Mouse (Mus musculus): ENCODE data around the gene Pnmal2. TPM values are rescaled to one million over a fixed set of nuclear protein-coding genes. Genes with fewer than 3 reads are reported as not detected.
"Not testable (repeated sequence)": the region's sequence is repeated elsewhere in the genome, so short reads cannot be mapped to it uniquely, and the experiment has no call there.

Gene Pnmal2
- polyA plus RNA-seq, 1 experiment from 2014 or later = not detected

DNA sequence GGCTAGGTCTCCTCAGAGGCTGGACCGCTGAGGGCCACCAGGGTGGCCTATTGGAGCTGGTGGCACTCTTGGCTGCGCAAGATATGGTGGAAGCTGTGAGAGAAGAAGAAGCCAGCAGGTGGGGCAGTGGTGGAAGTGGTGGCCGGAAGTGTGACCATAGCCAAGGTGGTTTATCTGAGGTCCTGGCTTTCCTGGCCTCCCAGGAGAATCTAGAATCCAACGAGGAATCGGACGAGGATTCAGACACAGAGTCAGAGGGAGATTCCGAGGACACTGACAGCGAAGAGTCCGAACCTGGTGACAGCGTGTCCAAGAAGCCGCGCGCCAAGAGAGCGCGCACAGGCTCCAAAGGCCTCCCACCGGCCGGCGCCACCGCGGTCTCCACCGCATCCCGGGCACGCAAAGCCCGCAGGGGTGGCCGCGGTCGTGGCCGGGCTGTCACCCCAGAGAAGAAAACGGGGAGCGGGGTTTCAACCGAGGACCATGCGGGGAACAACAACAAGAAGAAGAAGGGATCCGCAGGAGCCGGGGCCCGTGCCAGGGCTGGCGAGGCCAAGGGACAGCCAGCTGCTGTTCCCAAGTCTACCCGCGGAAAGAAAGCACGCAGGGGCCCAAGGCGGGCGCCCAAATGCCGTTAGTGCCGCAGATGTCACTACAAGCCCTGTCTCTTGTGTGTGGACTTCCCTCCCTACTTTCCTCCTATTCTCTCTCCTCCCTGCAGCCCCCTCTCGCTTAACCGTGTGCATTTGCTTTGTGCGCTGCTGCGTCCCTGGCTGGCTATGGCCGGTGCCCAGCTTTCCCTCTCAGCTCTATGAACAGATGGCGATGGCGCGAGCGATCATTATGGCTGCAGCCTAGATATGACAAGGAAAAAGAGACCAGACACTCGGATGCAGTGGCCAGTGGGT, 2.2 kb downstream of the Pnmal2 start:
- H3K27ac ChIP-seq = no peak overlapping the region
- H3K4me3 ChIP-seq (ENCODE audit: inconsistent target) = no peak overlapping the region
- H3K36me3 ChIP-seq (ENCODE audit: inconsistent target) = no peaks in the 10 kb centered on the region
- 5% methylated on average over 53 of the region's 53 CpGs for WGBS (ENCODE audit: missing documents)
- H3K79me2 ChIP-seq (ENCODE audit: inconsistent target) = no peaks in the 10 kb centered on the region

DNA sequence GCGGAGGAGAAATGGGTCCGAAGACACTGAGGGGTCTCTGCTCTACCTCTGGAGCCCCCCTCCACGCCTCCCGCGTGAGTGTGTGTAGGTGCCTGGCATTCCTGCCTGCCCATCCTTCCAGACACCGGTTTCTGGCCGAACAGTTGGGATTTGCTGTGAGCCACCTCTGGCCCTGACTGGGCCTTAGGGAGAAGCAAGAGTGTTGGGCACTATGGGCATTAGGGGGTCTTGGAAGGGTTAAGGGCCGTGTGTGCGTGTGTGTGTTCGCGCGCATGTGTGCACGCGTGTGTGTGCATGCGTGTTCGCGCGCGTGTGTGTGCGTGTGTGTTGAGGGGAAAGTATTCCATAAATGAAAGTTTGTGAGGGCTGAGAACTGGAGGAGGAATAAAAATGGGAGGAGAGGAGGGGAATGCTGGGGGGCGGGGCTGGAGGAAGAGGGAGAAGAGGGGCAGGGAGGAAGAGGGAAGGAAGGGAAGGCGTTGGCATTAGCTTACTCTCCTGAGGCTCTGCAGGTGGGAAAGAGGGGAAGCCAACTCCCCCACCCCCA, 2.9 kb downstream of the Pnmal2 start:
- no peak overlapping the region for H3K27ac ChIP-seq
- H3K4me3 ChIP-seq (ENCODE audit: inconsistent target) = no peak overlapping the region
- no peaks in the 10 kb centered on the region for H3K36me3 ChIP-seq (ENCODE audit: inconsistent target)
- no peaks in the 10 kb centered on the region for H3K79me2 ChIP-seq (ENCODE audit: inconsistent target)
- 14% methylated on average over 21 of the region's 22 CpGs for WGBS (ENCODE audit: missing documents)

DNA sequence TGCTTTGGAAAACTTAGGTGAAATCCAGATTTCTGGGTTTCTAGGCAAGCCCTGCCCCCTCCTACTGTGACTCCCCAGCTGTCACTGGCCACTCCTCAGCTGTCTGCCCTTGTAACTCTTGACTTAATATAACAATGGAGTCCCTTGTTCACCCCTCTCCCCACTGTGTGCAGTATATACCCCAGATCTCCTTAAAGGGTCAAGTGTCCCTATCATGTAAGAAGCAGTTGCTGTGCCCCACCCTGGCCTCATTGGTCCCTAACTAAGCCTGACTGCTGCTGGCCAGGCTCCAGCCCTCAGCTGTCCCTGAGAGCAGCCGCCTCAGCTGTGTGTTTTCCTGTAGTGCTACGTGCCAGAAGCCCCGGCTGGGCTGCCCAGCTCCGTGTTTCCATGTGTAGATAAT, 3.5 kb downstream of the Pnmal2 start:
- WGBS (ENCODE audit: missing documents) = 4% methylated on average over 4 of the region's 4 CpGs

DNA sequence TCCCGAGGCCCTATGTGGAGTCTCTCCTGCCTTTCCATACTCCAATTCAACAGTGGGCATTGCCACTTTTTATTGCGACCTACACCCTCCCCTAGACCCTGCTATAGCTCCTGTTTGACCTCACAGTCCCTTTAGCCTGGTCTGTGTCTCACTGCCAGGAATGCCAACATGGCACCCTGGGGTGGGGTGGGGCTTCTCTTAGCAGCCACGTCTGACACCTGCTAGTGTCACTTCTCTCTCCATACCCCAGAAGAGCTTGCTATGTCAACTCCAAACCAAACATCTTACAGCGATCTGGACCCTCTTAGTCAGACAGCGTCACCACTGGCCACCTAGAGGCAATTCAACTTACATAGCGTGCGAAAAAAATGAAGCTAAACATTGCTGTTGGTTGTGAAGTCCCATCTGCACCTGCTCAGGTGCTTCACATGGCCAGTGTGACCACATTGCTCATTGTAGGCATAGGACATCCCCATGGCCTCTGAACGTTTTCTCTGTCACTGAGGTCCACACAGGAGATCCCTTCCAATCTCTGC, 4.5 kb downstream of the Pnmal2 start:
- H3K27ac ChIP-seq = no peak overlapping the region
- no peak overlapping the region for H3K4me3 ChIP-seq (ENCODE audit: inconsistent target)
- no peaks in the 10 kb centered on the region for H3K79me2 ChIP-seq (ENCODE audit: inconsistent target)
- H3K36me3 ChIP-seq (ENCODE audit: inconsistent target) = no peaks in the 10 kb centered on the region
- WGBS (ENCODE audit: missing documents) = 83% methylated on average over 8 of the region's 8 CpGs

More for the DNA sequence above, 3.5 kb downstream of the Pnmal2 start:
- Histone ChIP-seq H3K79me2 (ENCODE audit: inconsistent target) (no peaks in the 10 kb centered on the region), H3K27ac (no peak overlapping the region), H3K36me3 (ENCODE audit: inconsistent target) (no peaks in the 10 kb centered on the region), H3K4me3 (ENCODE audit: inconsistent target) (no peak overlapping the region)

DNA sequence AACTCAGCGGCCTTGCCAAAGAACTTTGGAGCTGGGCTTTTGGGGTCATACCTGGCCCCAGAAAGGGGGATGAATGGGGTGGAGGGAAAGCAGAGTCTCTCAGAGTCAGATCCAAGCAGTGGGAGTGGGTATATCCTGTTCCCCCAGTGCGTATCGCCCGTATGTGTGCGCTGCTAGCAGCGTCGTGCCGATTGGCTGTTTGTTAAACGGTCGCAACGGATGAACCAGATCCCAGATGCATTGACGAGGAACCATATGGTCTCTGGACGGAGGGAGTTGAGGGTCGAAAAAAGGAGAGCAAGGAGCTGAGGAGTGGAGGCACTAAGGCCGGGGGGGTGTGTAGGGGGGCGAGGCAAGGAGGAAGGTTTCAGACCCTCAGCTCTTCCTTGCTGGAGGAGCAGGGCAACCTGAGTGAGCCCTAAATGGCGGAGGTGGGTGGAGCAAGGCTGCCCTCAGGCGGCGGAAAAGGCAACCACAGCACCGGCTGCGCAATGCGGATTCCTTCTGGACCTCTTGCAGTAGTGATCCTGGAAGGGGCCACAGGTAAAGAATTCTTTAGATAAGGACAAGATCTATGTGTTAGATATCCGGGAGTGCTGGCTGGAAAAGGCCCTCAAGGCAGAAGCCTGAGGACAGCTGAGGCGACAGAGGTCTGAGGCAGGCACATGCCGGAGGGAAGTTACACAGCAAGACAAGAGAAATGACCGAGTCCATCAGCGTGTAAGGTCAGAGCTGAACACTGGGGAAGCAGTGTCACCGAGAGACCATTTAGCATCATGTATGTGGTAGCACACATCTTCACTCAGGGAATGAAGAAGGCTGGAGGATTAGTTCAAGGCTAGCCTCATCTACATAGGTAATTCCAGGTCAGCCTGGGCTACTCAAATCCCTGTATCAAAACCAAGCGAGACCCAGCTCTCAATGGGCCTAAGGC, 5.7 kb downstream of the Pnmal2 start:
- no peaks in the 10 kb centered on the region for H3K79me2 ChIP-seq (ENCODE audit: inconsistent target)
- no peak overlapping the region for H3K27ac ChIP-seq
- H3K4me3 ChIP-seq (ENCODE audit: inconsistent target) = no peak overlapping the region
- no peaks in the 10 kb centered on the region for H3K36me3 ChIP-seq (ENCODE audit: inconsistent target)
- WGBS (ENCODE audit: missing documents) = 10% methylated on average over 29 of the region's 29 CpGs

DNA sequence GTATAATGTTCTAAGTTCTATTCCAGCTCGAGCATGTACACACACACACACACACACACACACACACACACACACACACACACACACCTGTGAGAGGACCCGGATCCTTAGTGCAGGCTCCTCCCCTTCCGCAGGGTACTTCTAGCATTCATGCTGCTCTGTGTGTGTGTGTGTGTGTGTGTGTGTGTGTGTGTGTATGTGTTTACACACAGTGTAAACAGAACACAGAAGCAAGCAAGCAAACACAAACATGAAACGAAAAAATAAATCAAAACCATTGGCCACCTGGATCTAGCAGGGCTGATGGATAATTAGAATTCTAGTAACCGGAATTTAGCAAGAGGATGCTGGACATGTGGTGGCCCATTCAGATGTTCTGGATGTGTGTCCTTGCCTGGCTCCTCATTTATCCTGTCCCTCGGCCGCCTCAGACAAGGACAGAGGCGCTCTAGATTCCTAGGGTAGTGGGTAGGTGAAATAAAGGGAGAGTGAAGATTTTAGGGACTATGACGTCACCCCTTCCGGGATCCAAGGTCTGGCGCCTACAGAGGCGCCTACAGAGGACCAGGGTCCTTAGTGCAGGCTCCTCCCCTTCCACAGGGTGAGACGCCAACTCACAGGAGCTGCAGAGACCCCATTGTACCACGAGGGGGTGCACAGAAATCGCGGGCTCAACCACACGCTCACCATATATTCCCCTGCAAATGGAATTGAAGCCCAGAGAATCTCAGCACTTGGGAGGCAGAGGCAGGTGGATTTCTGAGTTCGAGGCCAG, 6.6 kb downstream of the Pnmal2 start:
- Histone ChIP-seq H3K4me3 (ENCODE audit: inconsistent target) (no peak overlapping the region), H3K36me3 (ENCODE audit: inconsistent target) (no peaks in the 10 kb centered on the region), H3K27ac (no peak overlapping the region), H3K79me2 (ENCODE audit: inconsistent target) (no peaks in the 10 kb centered on the region)
- 26% methylated on average over 15 of the region's 18 CpGs for WGBS (ENCODE audit: missing documents)

DNA sequence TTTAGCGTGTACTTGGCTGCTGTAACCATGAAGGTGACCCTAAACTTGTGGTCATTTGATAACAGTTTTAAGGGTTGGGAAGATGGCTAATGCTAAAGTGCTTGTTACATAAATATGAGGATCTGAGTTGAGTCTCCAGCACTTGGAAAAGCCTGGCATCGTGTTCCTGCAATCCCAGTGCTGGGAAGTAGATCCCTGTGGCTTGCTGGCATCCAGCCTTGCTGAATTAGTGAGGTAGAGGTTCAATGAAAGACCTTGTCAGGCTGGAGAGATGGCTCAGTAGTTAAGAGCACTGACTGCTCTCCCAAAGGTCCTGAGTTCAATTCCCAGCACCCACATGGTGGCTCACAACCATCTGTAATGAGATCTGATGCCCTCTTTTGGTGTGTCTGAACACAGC, 9.3 kb downstream of the Pnmal2 start:
- H3K27ac ChIP-seq; H3K4me3 ChIP-seq (ENCODE audit: inconsistent target); H3K36me3 ChIP-seq (ENCODE audit: inconsistent target); H3K79me2 ChIP-seq (ENCODE audit: inconsistent target): not testable (repeated sequence)
- 90% methylated on average over 2 of the region's 2 CpGs for WGBS (ENCODE audit: missing documents)

DNA sequence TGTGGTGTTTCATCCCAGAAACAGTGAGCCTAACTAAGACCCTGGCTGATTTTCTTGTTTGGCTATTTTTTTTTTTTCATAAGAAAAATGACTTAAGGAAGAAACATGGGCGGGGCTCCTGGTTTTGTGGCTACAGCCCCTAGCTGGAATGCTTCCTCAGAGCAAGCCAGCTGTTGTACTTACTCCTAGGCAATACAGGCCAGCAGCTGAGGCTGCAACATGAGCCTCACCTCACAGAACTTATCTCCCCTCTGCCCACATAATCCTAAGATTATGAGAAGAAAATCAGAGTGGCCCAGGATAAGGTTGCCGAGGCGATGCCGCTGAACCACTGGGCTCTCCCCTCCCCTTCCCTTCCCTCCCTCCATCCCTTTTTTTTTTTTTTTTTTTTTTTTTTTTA, 11.2 kb downstream of the Pnmal2 start:
- 71% methylated on average over 3 of the region's 4 CpGs for WGBS (ENCODE audit: missing documents)
- Histone ChIP-seq H3K36me3 (ENCODE audit: inconsistent target) (no peaks in the 10 kb centered on the region), H3K27ac (no peak overlapping the region), H3K4me3 (ENCODE audit: inconsistent target) (no peak overlapping the region), H3K79me2 (ENCODE audit: inconsistent target) (no peaks in the 10 kb centered on the region)

DNA sequence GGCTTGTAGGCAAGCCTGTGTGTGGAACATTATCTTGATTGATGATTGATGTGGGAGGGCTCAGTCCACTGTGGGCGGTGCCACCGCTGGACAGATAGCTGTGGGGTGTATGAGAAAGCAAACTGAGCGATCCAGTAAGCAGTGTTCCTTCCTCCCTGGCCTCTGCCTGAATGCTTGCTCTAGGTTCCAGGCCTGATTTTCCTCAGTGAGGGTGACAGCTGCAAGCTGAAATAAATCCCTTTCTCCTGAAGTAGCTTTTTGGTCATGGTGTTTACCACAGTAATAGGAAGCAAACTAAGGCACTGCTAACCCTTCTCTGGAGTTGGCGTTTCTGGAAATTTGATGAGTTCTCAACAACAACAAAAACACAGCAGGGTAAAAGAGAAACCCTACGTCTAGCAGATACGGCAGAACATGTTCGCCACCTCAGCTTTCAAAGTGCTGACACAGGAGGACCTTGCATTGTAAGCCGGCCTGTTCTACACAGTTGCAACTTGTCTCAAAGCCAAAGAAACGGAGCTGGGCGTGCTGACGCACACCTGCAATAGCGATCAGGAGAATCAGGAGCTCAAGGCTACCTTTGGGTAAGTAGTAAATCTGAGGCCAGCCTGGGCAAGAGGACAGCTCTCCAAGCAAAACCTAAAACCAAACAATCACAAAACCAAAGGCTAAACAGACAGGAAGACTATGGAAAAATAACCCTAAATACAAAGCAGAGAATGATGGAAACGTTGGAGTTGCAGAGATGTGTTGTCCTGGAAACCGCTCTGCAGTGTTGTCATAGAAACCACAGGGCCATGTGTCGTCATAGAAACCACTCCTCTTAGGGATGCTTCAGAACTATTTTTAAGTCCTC, 12.2 kb downstream of the Pnmal2 start:
- H3K36me3 ChIP-seq (ENCODE audit: inconsistent target) = no peaks in the 10 kb centered on the region
- 85% methylated on average over 15 of the region's 15 CpGs for WGBS (ENCODE audit: missing documents)
- H3K4me3 ChIP-seq (ENCODE audit: inconsistent target) = no peak overlapping the region
- H3K27ac ChIP-seq = no peak overlapping the region
- no peaks in the 10 kb centered on the region for H3K79me2 ChIP-seq (ENCODE audit: inconsistent target)

DNA sequence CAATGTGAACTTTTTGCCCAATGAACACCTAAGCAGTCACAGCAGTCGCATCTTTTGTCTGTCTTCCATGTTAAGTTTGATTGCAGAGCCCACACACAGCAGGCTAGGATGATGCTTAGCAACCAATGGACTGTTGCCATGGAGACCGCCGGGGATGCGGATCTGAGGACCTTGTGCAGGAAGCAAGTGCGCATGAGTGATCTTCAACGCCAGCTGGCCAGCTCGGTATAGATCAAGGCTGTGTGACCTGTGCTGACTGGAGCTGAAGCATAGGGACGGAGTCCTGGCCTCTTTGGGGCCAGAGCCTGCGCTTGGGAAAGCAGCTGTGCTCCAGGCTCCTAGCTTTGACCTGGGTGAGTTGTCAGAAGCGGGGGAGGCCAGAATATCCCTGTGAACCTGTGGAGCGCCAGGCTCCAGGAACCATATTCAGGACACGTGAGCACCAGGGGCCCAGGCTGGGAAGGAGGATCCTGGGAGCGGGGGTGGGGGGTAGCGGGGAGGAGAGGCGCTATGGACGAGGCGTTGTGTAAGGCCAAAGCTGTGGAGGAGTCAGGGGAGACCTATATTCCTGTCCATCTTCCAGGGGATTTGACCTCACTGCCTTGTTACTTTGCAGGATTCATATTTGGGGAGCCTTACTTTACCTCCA, 15.2 kb downstream of the Pnmal2 start, which contains the start of gene Pnmal1:
Gene Pnmal1, plus strand, starts transcription at position 141 of the 649 bp plus-strand sequence.
- H3K27ac ChIP-seq = no peak within 1 kb of the TSS
- H3K79me2 ChIP-seq (ENCODE audit: inconsistent target) = no peaks in the 10 kb centered on the region
- H3K36me3 ChIP-seq (ENCODE audit: inconsistent target) = no peaks in the 10 kb centered on the region
- 64% methylated on average over 16 of the region's 17 CpGs for WGBS (ENCODE audit: missing documents)
- H3K4me3 ChIP-seq (ENCODE audit: inconsistent target) = no peak within 1 kb of the TSS

DNA sequence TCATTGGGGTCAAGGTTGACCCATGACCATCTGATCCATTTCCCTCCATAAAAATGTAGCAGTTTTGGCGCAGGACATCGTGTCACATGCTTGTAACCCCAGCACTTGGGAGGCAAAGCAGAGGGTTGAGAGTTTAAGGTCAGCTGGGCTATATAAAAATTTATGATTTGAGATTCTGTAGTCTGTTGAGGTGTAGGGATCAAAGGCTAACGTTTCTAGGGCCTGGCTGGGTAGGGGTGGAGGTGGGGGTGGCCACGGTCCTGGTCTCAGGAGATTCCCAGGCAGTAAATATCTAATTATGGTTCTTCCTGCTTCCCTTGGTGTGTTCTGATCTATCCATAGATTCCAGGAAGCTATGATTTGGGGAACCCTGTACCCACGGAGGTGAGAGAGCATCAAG, 17.2 kb downstream of the Pnmal2 start:
- WGBS (ENCODE audit: missing documents) = 83% methylated on average over 5 of the region's 5 CpGs
- Histone ChIP-seq H3K27ac (no peak overlapping the region), H3K4me3 (ENCODE audit: inconsistent target) (no peak overlapping the region), H3K79me2 (ENCODE audit: inconsistent target) (no peaks in the 10 kb centered on the region), H3K36me3 (ENCODE audit: inconsistent target) (no peaks in the 10 kb centered on the region)

DNA sequence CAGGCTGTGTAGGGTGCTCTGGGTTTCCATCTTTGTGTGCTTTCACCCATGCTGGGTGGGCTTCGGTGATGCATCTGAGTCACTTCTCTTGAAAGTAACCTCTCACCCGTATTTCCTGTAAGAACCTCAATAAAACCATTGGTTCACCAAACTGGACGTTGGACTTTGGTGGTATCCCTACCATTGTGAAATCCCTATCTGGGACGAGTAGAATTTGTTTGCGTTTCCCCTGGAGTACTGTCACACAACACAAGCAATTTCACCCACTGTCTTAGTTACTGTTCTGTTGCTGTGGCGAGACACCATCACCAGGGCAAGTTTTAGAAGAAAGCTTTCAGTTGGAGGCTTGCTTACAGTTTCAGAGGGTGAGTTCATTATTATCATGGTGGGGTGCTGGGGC, 23.9 kb downstream of the Pnmal2 start:
- H3K79me2 ChIP-seq (ENCODE audit: inconsistent target) = no peaks in the 10 kb centered on the region
- H3K36me3 ChIP-seq (ENCODE audit: inconsistent target) = no peaks in the 10 kb centered on the region
- no peak overlapping the region for H3K27ac ChIP-seq

DNA sequence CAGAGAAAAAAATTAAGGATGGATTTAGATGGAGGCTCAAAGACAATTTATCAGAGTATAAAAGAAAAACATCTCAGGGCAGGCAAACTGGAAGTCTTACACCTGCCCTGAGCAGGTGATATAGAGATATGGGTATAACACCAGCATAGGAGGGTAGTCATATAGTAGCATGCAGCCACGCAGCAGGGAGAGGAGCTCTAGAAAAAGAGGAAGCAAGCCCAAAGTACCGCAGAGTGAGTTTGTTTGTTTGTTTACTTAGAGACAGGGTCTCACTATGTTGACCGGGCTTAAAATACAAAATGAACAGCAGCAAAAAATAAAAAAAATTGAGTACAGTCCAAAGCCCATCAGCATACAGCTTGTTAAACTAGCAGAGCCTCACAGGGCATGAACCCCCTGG, 26.7 kb downstream of the Pnmal2 start:
- 23% methylated on average over 3 of the region's 3 CpGs for WGBS (ENCODE audit: missing documents)
- H3K36me3 ChIP-seq (ENCODE audit: inconsistent target) = no peaks in the 10 kb centered on the region
- H3K27ac ChIP-seq = no peak overlapping the region
- H3K79me2 ChIP-seq (ENCODE audit: inconsistent target) = no peaks in the 10 kb centered on the region
- no peak overlapping the region for H3K4me3 ChIP-seq (ENCODE audit: inconsistent target)

More for the DNA sequence above, 23.9 kb downstream of the Pnmal2 start:
- H3K4me3 ChIP-seq (ENCODE audit: inconsistent target) = no peak overlapping the region
- WGBS (ENCODE audit: missing documents) = 69% methylated on average over 6 of the region's 6 CpGs
